Mouse (Mus musculus) brain, embryonic 14.5 days (tissue): ENCODE data around the gene Ctf1.

Experiments used
- CTCF ChIP-seq: fragments of 200-500 bp; IDR thresholded peaks from 2 replicates; pipeline ENCODE4 v1.5.1; 2012; ENCODE audit warnings: inconsistent platforms, mild to moderate bottlenecking, moderate library complexity, borderline replicate concordance; ENCODE audit not compliant: insufficient read depth, insufficient read length; ENCODE audit errors: extremely low read depth
- POLR2A ChIP-seq: fragments of 200-500 bp; IDR thresholded peaks from 2 replicates; pipeline ENCODE4 v1.6.1; 2012; ENCODE audit warnings: mild to moderate bottlenecking, inconsistent platforms, borderline replicate concordance; ENCODE audit not compliant: poor library complexity, insufficient read depth, insufficient read length, severe bottlenecking; ENCODE audit errors: extremely low read depth

- no peak for TF ChIP-seq CTCF
- TF ChIP-seq POLR2A: no peak
Observed at GRCm38 (mm10) chr7:127700712-127701331, 11.7 kb upstream of the Ctf1 start.
